Mouse (Mus musculus): ENCODE data around the gene Hfm1.
A peak's percentile ranks its signal among the peaks of the same experiment; 100 is the strongest.

Hfm1 gene

DNA sequence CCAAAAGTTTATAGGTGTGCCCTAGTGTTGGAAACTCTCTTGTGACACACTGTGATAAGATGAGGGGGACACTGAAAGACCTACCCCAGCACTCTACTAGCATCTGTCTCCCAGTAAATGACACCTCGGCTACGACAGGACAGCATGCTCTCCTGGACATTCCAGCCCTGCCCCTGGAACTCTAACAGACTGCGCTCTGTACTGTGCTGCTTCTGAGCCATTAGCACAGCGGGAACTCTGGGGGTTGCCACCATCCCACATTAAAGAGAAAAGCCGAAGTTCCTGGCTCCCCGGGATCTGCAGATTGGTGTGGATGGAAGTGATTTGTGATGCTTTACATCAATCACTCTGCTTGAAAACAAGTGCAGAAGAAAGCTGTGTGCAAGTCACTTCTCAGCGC, 93.1 kb downstream of the Hfm1 start:
- no peak for DNase-seq

DNA sequence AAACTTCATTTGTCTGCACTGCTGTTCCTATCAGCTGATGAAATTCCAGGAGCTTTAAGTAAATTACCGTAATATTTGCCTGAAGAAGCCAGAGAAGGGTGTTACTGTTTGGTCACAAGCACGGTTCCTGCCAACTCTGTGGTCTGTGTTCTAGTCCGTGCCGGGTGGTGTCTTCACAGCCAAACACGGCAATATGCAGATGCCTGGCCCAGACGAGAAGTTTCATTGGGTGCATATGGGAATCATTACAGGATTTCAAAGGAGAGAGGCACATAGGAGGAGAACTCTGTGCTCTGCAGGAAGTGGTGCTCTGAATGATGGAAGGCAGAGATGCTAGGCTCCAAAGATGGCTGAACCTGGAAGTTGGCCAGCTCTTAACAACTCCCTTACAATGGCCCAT, 94.7 kb downstream of the Hfm1 start:
- DNase-seq, result no peak

DNA sequence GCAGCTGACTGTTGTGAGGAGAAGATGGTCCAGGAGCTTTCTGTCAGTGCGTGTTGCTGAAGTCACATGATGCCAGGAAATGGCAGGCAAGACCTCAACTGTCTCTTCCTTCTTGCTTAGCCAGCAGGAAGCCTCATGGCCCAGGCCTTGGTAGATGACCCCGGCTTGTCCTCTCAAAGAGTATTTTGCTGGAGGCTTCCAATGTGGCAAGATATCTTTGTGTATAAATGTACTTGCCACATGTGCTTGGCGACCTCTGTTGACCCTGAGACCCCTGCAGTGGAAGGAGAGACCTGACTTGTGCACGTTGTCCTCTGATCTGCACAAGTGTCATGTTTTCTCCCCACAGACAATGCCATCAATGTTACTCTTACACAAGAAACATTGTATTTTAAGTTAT, 95.3 kb downstream of the Hfm1 start:
- no peak for DNase-seq

DNA sequence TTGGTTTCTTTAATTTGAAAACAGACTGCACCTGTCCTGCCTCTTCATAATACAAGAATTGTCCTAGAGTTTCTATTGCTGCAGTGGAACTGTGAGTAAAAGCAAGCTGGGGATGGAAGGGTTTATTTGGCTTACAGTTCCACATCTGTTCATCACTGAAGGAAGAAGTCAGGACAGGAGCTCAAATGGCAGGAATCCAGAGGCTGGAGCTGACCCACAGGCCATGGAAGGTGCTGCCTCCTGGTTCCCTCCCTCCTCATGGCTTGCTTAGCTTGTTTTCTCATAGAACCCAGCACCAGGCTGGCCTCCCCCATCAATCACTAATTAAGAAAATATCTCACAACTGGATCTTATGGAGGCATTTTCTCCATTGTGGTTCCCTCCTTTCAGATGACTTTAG, 99.4 kb downstream of the Hfm1 start:
- DNase-seq, result no peak

DNA sequence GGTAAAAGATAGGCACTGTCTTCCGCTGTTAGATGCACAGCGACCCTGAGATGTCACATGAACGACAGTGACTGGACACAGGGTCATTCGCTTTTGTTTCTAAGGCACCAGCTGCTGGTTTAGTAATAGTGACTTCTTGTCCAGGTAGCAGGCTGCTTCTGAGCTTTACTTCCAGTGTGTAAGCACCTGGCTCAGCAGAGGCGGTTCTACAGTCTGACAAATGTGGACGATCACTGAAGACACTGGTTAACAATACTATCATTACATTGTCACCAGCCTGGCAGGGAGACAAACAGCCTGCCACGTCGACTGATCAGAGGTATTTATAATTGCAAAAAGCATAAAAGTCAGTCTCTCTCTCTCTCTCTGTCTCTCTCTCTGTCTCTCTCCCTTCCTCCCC, 100.1 kb downstream of the Hfm1 start:
- DNase-seq, result no peak

DNA sequence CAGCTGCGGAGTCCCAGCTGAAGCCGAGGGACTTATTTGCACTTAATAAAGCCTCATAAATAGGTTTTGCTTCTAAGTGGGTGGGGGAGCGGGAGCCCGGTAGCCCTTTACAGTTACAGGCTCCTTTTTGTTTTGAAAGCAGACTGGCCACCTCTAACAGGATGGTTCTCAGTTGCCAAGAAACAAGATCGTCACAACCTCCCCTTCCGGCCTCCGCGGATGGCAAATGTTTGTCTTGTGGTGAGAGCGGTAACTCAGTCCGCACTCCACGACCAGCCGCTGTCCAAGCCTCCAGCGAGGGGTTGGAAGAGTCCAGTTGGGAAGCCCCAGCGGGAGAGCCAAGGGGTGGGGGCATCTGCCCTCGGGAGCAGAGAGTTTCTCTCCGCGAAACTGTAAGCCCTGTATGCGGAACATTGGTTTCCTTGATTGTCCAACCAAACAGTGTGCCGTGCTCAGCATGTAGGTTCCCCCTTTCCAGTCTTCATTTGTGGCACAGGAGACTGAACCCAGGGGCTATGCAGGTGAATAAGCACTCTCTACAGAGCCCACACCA, 100.7 kb downstream of the Hfm1 start:
- peak; percentile 20 for DNase-seq

DNA sequence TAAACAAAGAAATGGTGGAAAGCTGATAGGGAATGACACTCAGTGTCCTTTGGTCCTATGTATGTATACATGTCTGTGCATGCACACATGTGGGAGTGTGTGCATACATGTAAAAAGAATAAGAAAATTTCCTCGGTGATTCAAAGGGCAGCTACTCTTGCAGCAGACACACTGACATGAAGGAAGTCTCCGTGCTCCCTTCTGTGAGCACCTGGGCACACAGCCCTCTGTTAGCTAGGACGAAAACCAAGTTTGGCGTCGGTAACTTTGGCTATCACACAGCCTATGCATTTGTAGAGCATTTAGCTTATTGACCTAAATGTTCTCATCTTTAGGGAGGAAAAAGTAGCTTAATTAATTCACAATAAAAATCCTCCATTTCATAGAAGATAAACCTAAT, 101.4 kb downstream of the Hfm1 start:
- DNase-seq, result no peak

DNA sequence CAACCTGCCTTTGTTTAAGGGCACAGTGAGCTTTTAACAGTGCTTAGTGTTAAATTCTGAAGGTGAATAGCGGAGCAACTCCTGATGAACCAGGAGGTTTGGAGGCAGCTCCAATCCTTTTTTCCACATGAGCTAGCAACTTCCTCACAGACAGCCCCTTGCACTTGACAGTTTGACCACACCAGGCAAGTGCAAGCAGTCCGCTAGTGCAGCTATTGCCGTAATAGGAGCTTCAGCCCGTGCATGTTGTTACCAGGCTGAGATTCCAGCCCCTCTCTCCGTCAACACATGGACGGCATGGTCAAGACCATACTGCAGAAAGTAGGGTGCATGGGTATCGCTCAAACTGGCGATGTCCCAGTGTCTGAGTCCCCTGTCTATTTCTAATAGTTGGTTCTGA, 106.5 kb downstream of the Hfm1 start:
- no peak for DNase-seq

DNA sequence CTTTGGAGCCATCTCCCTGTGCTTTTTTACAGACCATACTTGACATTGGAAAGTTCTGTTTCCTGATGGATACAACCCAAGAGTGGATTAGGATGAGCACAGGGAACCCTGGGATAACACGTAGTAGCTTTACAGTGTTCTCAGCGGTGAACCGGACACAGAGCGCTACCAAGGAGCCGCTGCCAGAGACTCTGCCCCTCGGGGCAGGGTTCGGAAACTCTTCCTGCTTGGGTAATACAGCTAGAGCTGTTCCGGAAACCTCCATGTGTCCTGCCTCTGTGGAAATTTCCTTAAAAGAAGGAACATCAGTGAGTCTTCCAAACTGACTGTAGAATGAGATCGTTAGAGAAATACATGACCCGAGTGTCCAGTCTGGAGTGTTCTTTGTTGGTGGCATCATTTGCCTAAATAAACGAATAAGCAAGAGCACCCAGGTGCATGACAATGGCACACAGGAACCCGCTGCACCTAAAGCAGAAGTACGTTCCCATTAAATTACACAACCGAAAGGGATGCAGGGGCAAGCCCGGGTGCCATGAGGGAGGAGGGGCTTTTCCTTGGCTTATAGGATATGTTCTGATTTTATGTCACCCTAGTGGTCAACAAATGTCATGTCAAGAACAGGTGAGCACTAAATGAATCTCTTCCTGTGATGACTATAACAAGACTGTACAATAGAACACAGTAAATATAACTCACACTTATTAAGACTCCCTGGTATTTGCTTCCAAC, 110.0 kb downstream of the Hfm1 start:
- DNase-seq, result no peak

DNA sequence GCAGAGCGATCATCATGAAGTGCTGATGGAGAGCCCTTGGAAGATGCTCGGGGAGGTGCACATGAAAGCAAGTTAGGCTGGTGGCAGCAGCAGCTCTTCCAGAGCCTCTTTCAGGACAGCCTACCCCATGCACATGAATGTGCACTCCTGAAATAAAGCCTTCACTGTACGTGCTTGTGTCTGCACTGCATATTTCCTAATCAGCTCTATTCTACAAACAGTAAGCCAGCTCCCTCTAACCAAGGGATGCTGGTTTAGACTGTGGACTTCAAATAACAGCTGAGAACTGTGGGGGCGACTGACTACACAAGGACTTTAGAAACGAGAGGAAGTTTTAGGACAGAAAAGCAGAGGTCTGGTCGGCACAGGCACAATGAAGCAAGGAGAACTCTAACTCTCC, 111.5 kb downstream of the Hfm1 start:
- DNase-seq, result no peak

DNA sequence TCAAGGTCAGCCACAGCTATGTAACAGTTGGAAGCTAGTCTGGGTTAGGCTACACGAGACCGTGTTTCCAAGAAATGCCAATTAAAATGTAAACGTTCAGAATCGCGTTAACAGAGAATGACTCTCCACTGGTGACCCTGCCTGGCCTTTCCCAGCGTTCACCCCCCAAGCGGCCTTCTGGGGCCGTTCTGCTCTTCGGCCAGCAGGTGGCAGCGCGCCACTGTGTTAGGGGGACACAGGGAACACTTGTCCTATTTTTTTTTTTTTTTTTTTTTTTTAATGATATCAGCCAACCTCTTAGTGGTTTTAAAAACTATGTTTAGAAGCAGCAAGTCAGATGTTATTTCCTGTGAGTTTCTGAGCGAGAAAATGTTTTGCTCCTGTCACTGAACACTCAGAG, 123.0 kb downstream of the Hfm1 start:
- peak; percentile 49 for DNase-seq

DNA sequence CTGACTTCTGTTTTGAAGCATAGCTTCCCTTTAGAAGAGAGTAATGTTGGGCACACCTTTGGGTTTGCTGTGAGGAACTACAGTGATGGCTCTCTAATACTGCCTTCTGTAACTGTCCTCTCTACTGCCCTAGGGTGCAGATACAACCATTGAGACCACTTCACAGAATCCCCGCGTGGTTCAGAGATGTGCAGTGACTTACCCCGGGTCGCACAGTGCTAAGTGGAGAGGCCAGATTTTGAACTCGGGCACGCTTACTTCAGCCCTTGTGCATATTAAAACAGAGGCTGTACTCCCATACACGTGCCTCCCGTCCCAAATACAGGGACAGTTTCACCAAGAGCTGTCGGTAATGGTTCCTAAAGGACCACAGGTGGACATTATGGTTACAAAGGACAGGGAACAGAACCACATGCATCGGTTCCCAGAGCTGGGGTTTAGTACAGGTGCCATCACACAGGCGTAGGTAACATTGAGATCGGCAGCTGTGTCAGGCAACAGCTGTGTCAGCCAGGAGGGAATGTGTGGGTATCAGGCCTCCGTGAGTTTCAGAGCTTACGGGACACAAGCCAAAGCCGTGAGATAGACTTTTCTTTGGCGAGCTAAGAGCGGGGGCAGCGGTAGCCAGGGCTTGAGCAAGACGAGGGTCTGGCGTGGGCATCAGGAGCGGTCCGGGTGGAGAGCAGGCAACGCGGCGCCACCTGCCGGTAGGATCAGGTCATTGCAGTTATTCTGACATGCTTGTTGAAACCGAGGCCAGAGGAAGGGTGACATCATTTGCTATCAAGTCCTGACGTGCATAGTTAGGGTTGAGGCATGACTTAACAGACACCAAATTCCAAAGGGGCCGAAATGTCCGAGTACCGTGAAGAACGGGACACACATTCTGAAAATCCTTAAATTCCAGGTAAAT, 124.0 kb downstream of the Hfm1 start:
- DNase-seq, result peak; percentile 82

DNA sequence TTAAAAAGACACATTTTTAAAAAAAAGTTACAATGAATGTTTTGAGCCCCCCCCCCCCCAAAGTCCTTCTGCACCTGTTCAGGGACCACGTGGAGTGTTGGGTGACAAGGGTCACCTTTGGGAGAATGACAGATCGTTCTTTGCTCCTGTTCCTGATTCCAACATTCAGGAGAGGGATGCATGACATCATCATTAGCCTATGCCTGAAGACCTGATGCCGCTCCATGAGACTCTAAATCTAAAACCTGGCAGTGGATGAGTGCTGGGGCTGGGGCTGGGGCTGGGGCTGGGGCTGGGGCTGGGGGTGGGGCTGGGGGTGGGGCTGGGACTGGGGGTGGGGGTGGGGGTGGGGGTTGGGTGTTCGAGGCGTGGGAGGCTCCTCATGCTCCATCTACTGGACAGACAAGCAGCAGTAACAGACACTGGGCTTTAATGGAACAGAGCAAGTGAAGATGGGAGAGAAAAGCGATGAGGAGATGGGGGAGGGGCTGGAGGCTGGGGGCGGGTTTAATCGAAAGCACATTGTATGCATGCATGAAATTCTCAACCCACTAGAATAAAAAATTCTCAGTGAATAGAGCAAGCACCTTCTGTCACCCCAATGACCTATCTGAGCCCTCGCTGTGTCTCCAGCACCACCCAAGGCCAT, 124.8 kb downstream of the Hfm1 start:
- no peak for DNase-seq

DNA sequence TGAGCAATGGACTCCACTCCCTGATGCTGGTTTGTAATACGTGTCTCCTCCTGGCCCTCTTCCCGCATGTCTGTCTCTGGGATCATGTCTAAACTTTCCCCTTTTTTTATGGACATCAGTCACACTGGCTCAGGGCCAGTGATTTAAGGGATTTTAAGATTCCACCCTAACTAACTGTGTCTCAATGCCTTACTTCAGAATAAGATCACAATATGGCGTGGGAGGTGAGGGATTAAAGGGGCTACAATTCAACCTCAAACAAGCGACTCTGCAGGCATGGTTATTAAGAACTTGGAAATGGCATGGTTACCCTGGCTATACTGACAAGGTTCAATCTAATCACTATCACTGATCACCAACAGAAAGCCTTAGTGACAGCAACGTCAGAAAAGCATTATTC, 128.2 kb downstream of the Hfm1 start:
- DNase-seq, result no peak

DNA sequence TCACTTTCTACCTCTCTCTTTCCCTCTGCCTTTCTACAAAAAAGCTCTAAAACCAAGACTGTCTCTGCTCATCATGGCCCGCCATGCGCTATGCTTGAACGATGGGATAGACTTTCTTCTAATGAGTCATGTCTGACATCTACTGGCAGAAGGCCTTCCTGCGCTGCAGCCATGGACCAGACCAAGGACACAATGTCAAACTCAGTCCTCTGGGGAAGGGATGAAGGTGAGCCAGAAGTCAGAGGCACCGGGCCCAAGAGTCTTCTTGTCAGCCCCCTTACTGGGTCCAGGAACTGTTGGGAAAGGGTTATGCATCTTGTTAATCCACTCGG, 134.9 kb downstream of the Hfm1 start:
- DNase-seq, result no peak

DNA sequence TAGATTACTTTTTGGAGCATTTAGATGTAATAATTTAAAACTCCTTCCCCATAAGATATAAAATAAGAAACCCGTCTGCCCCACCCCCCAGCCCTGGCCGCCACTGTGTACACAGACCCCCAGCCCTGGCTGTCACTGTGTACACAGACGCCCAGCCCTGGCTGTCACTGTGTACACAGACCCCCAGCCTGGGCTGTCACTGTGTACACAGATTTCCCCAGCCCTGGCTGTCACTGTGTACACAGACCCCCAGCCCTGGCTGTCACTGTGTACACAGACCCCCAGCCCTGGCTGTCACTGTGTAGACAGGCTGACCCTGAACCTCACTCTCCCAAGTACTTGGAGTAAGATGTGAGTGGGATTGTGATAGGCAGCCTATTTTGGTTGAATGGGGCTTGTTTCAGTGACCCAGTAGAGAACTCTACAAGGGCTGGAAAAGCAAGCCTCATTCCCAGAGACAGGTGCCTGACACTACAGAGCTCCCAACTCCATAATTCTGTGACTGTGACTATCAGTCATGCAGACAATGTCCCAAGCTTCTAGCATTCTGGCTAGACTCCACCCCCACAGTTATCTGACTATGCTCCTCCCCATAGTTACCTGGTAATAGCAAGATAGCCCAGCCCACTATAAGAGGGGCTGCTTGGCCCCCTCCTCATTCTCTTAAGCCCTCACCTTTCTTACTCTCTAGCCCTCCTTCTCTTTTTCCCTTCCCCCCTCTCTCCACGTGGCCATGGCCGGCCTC, 135.5 kb downstream of the Hfm1 start:
- DNase-seq, result no peak
